12 mouse cellular contexts compared by ENCODE assay signal in the genomic region with DNA sequence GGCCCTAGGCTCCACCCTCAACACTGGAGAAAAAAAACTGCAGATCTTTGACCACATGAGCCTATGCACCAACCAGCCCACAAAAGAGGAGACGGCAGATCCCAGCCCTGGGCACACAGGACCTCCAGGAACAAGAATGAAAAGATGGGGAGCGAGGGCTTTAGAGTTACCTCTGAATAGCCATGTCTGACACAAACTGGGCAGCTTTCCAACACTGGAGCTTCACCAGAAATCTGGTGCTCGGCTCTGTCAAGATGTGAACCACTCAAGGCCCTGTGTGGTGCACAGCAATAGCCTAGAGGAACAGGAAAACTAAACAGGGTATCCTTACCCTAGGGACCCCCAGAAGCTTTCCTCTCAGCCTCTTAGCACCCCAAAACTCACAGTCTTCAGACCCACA.
DNase-seq lines count a peak whose midpoint lies in the region; ATAC-seq and TF ChIP-seq lines count a peak whose summit lies in the region.
"Had no signal": no experiment of that assay in that cellular context is flagged by ENCODE, and none has a peak within 500 bp of the region (broad histone marks: within the 10 kb centered on the region; RNA-seq: fewer than 3 reads in every experiment).

No protein-coding gene starts in this region.

- no peak overlapping the region for H3K9ac ChIP-seq in hindbrain, embryonic 14.5 days
- H3K9ac ChIP-seq in liver, postnatal 0 days (replicated peaks) = no peak overlapping the region
- H3K9ac ChIP-seq: liver, embryonic 13.5 days; midbrain, embryonic 13.5 days had no signal

- TF ChIP-seq CTCF in liver, postnatal 0 days (IDR thresholded peaks at IDR 0.05; ENCODE audit: low read depth) = no peak

- no peaks in the 10 kb centered on the region for H3K27me3 ChIP-seq in hindbrain, embryonic 14.5 days (ENCODE audit: control insufficient read depth, insufficient read depth, low read length)
- H3K27me3 ChIP-seq in hindbrain, embryonic 10.5 days (ENCODE audit: insufficient read depth, poor library complexity, severe bottlenecking) = no peaks in the 10 kb centered on the region
- H3K27me3 ChIP-seq in liver, postnatal 0 days (ENCODE audit: insufficient read depth, low read length) = no peaks in the 10 kb centered on the region
- H3K27me3 ChIP-seq: liver, embryonic 13.5 days; midbrain, embryonic 13.5 days had no signal

- TF ChIP-seq EP300 in liver, postnatal 0 days (IDR thresholded peaks at IDR 0.05; ENCODE audit: low read depth) = no peak

- H3K27ac ChIP-seq in hindbrain, embryonic 14.5 days = no peak overlapping the region
- no peak overlapping the region for H3K27ac ChIP-seq in hindbrain, embryonic 10.5 days
- H3K27ac ChIP-seq in liver, postnatal 0 days (ENCODE audit: low read depth) = no peak overlapping the region
- H3K27ac ChIP-seq: liver, embryonic 13.5 days; midbrain, embryonic 13.5 days had no signal

- no peak overlapping the region for H3K4me2 ChIP-seq in hindbrain, embryonic 14.5 days (replicated peaks)
- H3K4me2 ChIP-seq in liver, postnatal 0 days (ENCODE audit: low read depth, low read length) = no peak overlapping the region
- H3K4me2 ChIP-seq: liver, embryonic 13.5 days; midbrain, embryonic 13.5 days had no signal

- no peaks in the 10 kb centered on the region for H3K9me3 ChIP-seq in hindbrain, embryonic 14.5 days (ENCODE audit: control insufficient read depth, low read length)
- H3K9me3 ChIP-seq in hindbrain, embryonic 10.5 days = no peaks in the 10 kb centered on the region
- H3K9me3 ChIP-seq in liver, postnatal 0 days (ENCODE audit: low read length) = no peaks in the 10 kb centered on the region
- H3K9me3 ChIP-seq: liver, embryonic 13.5 days; midbrain, embryonic 13.5 days had no signal

- 39% methylated on average over 3 of the region's 3 CpGs for WGBS in hindbrain, embryonic 14.5 days
- WGBS in hindbrain, embryonic 10.5 days = 89% methylated on average over 3 of the region's 3 CpGs
- 65% methylated on average over 3 of the region's 3 CpGs for WGBS in liver, postnatal 0 days (ENCODE audit: insufficient replicate concordance)

- peak; percentile 85 to 86 for DNase-seq in cerebellum, postnatal 10 days
- DNase-seq in cerebellum, adult 9-10 months = no peak
- peak; percentile 57 for DNase-seq in hindbrain, embryonic 14.5 days (ENCODE audit: low spot score)
- DNase-seq in hindbrain, embryonic 10.5 days (ENCODE audit: low spot score) = no peak
- peak; percentile 12 for DNase-seq in liver
- DNase-seq in liver, postnatal 0 days = no peak
- DNase-seq in adipocyte (ENCODE audit: low spot score) = peak; percentile 24
- DNase-seq in testis, postnatal 10 days (ENCODE audit: low spot score) = no peak
- DNase-seq: cerebellum, adult 8-10 months; kidney, adult 11 months; liver, embryonic 13.5 days had no signal

- 0 out of 2 replicates have a peak, but pooled peaks have one; percentile 27 for ATAC-seq in hindbrain, embryonic 14.5 days (ENCODE audit: low FRiP score)
- ATAC-seq in liver, postnatal 0 days = no peak
- ATAC-seq: midbrain, embryonic 13.5 days had no signal

- no peaks in the 10 kb centered on the region for H3K4me1 ChIP-seq in hindbrain, embryonic 14.5 days (replicated peaks; ENCODE audit: control insufficient read depth, insufficient read depth, low read length)
- peaks cover 15% of the 10 kb centered on the region for H3K4me1 ChIP-seq in hindbrain, embryonic 10.5 days (replicated peaks)
- no peaks in the 10 kb centered on the region for H3K4me1 ChIP-seq in liver, postnatal 0 days (ENCODE audit: insufficient read depth)
- H3K4me1 ChIP-seq: liver, embryonic 13.5 days; midbrain, embryonic 13.5 days had no signal

- no peak overlapping the region for H3K4me3 ChIP-seq in hindbrain, embryonic 14.5 days (replicated peaks; ENCODE audit: low read length)
- no peak overlapping the region for H3K4me3 ChIP-seq in hindbrain, embryonic 10.5 days
- no peak overlapping the region for H3K4me3 ChIP-seq in liver, postnatal 0 days (ENCODE audit: low read depth, low read length)
- H3K4me3 ChIP-seq: liver, embryonic 13.5 days; midbrain, embryonic 13.5 days had no signal

- H3K36me3 ChIP-seq in hindbrain, embryonic 14.5 days (replicated peaks; ENCODE audit: control insufficient read depth, insufficient read depth) = no peaks in the 10 kb centered on the region
- no peaks in the 10 kb centered on the region for H3K36me3 ChIP-seq in hindbrain, embryonic 10.5 days
- no peaks in the 10 kb centered on the region for H3K36me3 ChIP-seq in liver, postnatal 0 days (replicated peaks; ENCODE audit: insufficient read depth, low read length)
- H3K36me3 ChIP-seq: liver, embryonic 13.5 days; midbrain, embryonic 13.5 days had no signal

Comparison
In these comparisons a context has a peak if more than half of its experiments do, and no peak if none do; other contexts are left out.
1. DNase-seq: peak in cerebellum, postnatal 10 days (2 of 2), hindbrain, embryonic 14.5 days (single experiment), liver (single experiment) and adipocyte (single experiment); none in cerebellum, adult 9-10 months (single experiment), hindbrain, embryonic 10.5 days (single experiment), liver, postnatal 0 days (single experiment) and testis, postnatal 10 days (single experiment).